Mouse (Mus musculus) CD4-positive, CD25-positive, alpha-beta regulatory T cell, adult 2 months (primary cell): ENCODE measurements around the gene Crhbp.

ENCODE experiments used
- DNase-seq: peaks from one replicate; pipeline ENCODE4 v3.0.0-alpha.2; 2012; ENCODE audit warnings: low read depth, low spot score

Crhbp gene

GRCm38 (mm10) chr13:95444824-95445223 is at the start of gene Crhbp:
Gene Crhbp (minus strand): TSS chr13:95444924.
- no peak for DNase-seq

- DNase-seq, result no peak
These were observed 48.6 kb upstream of the Crhbp start for GRCm38 (mm10) chr13:95493296-95493695.

GRCm38 (mm10) chr13:95491327-95491726 is 46.6 kb upstream of the Crhbp start:
- DNase-seq, result no peak

- no peak for DNase-seq
These were observed 39.9 kb upstream of the Crhbp start for GRCm38 (mm10) chr13:95484664-95485063.

GRCm38 (mm10) chr13:95481428-95481827 is 36.7 kb upstream of the Crhbp start:
- DNase-seq, result peak; percentile 77

GRCm38 (mm10) chr13:95478671-95479413 is 34.1 kb upstream of the Crhbp start, which contains the start of gene S100z:
Gene S100z (minus strand): TSS chr13:95478721.
- no peak for DNase-seq

- no peak for DNase-seq
These were observed 32.4 kb upstream of the Crhbp start for GRCm38 (mm10) chr13:95477173-95477572.

- DNase-seq, result no peak
These were observed 30.4 kb upstream of the Crhbp start for GRCm38 (mm10) chr13:95475124-95475523.

GRCm38 (mm10) chr13:95474294-95474693 is 29.6 kb upstream of the Crhbp start:
- no peak for DNase-seq

GRCm38 (mm10) chr13:95470970-95471369 is 26.2 kb upstream of the Crhbp start:
- DNase-seq, result peak; percentile 32

- DNase-seq, result no peak
These were observed 6.8 kb upstream of the Crhbp start for GRCm38 (mm10) chr13:95451529-95451928.

GRCm38 (mm10) chr13:95450636-95451210 is 6.0 kb upstream of the Crhbp start:
- DNase-seq, result no peak

- DNase-seq, result peak; percentile 20
These were observed 5.0 kb upstream of the Crhbp start for GRCm38 (mm10) chr13:95449730-95450129.

- DNase-seq, result no peak
These were observed 433 bp downstream of the Crhbp start for GRCm38 (mm10) chr13:95444291-95444690.

- DNase-seq, result no peak
These were observed 1.1 kb downstream of the Crhbp start for GRCm38 (mm10) chr13:95443376-95444233.

GRCm38 (mm10) chr13:95442901-95443300 is 1.8 kb downstream of the Crhbp start:
- no peak for DNase-seq

- DNase-seq, result no peak
These were observed 5.2 kb downstream of the Crhbp start for GRCm38 (mm10) chr13:95439569-95439968.

- no peak for DNase-seq
These were observed 13.0 kb downstream of the Crhbp start for GRCm38 (mm10) chr13:95431760-95432159.

GRCm38 (mm10) chr13:95427499-95427898 is 17.2 kb downstream of the Crhbp start:
- no peak for DNase-seq

GRCm38 (mm10) chr13:95426421-95426820 is 18.3 kb downstream of the Crhbp start:
- no peak for DNase-seq

- no peak for DNase-seq
These were observed 19.2 kb downstream of the Crhbp start for GRCm38 (mm10) chr13:95425484-95425883.

- no peak for DNase-seq
These were observed 19.8 kb downstream of the Crhbp start for GRCm38 (mm10) chr13:95424932-95425331.
